Mouse (Mus musculus): ENCODE results near the gene Ccdc155.

GRCm38 (mm10) chr7:45193406-45193805, 11.3 kb downstream of the Ccdc155 start:
- TF ChIP-seq CTCF (IDR thresholded peaks at IDR 0.05; ENCODE audit: low read depth) (no peak), EP300 (IDR thresholded peaks at IDR 0.05; ENCODE audit: low read depth) (no peak)
